Mouse (Mus musculus): ENCODE results near the gene Spata13. TPM values are rescaled to one million over a fixed set of nuclear protein-coding genes. Genes with fewer than 3 reads are reported as not detected.

Gene Spata13
- polyA plus RNA-seq, 1 experiment from 2014 or later, result 14.7 TPM

GRCm38 (mm10) chr14:60779198-60779597 is 145.4 kb downstream of the Spata13 start:
- no peaks in the 10 kb centered on the region for H3K4me1 ChIP-seq (ENCODE audit: control insufficient read depth, insufficient read depth, low read length)
- DNase-seq (ENCODE audit: low spot score), result no peak
- no peak for ATAC-seq (ENCODE audit: low read depth)
- no peaks in the 10 kb centered on the region for H3K36me3 ChIP-seq (ENCODE audit: control insufficient read depth, insufficient read depth, low read length)
- no peaks in the 10 kb centered on the region for H3K27me3 ChIP-seq (replicated peaks; ENCODE audit: control insufficient read depth, insufficient read depth, low read length)
- no peak overlapping the region for H3K27ac ChIP-seq (replicated peaks; ENCODE audit: low read depth, low read length)
- 91% methylated on average over 7 of the region's 7 CpGs for WGBS
- no peak overlapping the region for H3K9ac ChIP-seq (ENCODE audit: low read depth, low read length)
- no peak overlapping the region for H3K4me2 ChIP-seq (ENCODE audit: low read depth, low read length)
- no peaks in the 10 kb centered on the region for H3K9me3 ChIP-seq (ENCODE audit: control insufficient read depth, low read length)
- no peak overlapping the region for H3K4me3 ChIP-seq (ENCODE audit: low read depth, low read length)

- H3K4me3 ChIP-seq (ENCODE audit: low read depth, low read length), result no peak overlapping the region
- no peak overlapping the region for H3K4me2 ChIP-seq (ENCODE audit: low read depth, low read length)
- H3K9me3 ChIP-seq (ENCODE audit: control insufficient read depth, low read length), result no peaks in the 10 kb centered on the region
- no peak overlapping the region for H3K9ac ChIP-seq (ENCODE audit: low read depth, low read length)
- no peak overlapping the region for H3K27ac ChIP-seq (replicated peaks; ENCODE audit: low read depth, low read length)
- H3K27me3 ChIP-seq (replicated peaks; ENCODE audit: control insufficient read depth, insufficient read depth, low read length), result no peaks in the 10 kb centered on the region
- DNase-seq (ENCODE audit: low spot score), result no peak
- peaks cover 4% of the 10 kb centered on the region for H3K4me1 ChIP-seq (ENCODE audit: control insufficient read depth, insufficient read depth, low read length)
- ATAC-seq (ENCODE audit: low read depth), result no peak
- 40% methylated on average over 7 of the region's 7 CpGs for WGBS
- no peaks in the 10 kb centered on the region for H3K36me3 ChIP-seq (ENCODE audit: control insufficient read depth, insufficient read depth, low read length)
Observed at GRCm38 (mm10) chr14:60782121-60782656, 148.4 kb downstream of the Spata13 start.

- no peak for ATAC-seq (ENCODE audit: low read depth)
- peaks cover 5% of the 10 kb centered on the region for H3K36me3 ChIP-seq (ENCODE audit: control insufficient read depth, insufficient read depth, low read length)
- H3K4me2 ChIP-seq (ENCODE audit: low read depth, low read length), result no peak overlapping the region
- DNase-seq (ENCODE audit: low spot score), result no peak
- H3K9ac ChIP-seq (ENCODE audit: low read depth, low read length), result 0 out of 2 replicates have a peak overlapping the region, but pooled peaks have one; percentile 6
- peaks cover 4% of the 10 kb centered on the region for H3K4me1 ChIP-seq (ENCODE audit: control insufficient read depth, insufficient read depth, low read length)
- no peak overlapping the region for H3K4me3 ChIP-seq (ENCODE audit: low read depth, low read length)
- H3K9me3 ChIP-seq (ENCODE audit: control insufficient read depth, low read length), result no peaks in the 10 kb centered on the region
- H3K27me3 ChIP-seq (replicated peaks; ENCODE audit: control insufficient read depth, insufficient read depth, low read length), result no peaks in the 10 kb centered on the region
- 39% methylated on average over 8 of the region's 8 CpGs for WGBS
- H3K27ac ChIP-seq (replicated peaks; ENCODE audit: low read depth, low read length), result no peak overlapping the region
Observed at GRCm38 (mm10) chr14:60783196-60783595, 149.4 kb downstream of the Spata13 start.

- peaks cover 4% of the 10 kb centered on the region for H3K4me1 ChIP-seq (ENCODE audit: control insufficient read depth, insufficient read depth, low read length)
- H3K4me3 ChIP-seq (ENCODE audit: low read depth, low read length), result peak within 1 kb of the TSS; percentile 78
- no peaks in the 10 kb centered on the region for H3K9me3 ChIP-seq (ENCODE audit: control insufficient read depth, low read length)
- H3K27me3 ChIP-seq (replicated peaks; ENCODE audit: control insufficient read depth, insufficient read depth, low read length), result no peaks in the 10 kb centered on the region
- DNase-seq (ENCODE audit: low spot score), result peak; percentile 96
- H3K27ac ChIP-seq (replicated peaks; ENCODE audit: low read depth, low read length), result no peak within 1 kb of the TSS
- ATAC-seq (ENCODE audit: low read depth), result peak; percentile 96
- peak within 1 kb of the TSS; percentile 79 for H3K4me2 ChIP-seq (ENCODE audit: low read depth, low read length)
- peak within 1 kb of the TSS; percentile 82 for H3K9ac ChIP-seq (ENCODE audit: low read depth, low read length)
- WGBS, result 2% methylated on average over 44 of the region's 61 CpGs
- H3K36me3 ChIP-seq (ENCODE audit: control insufficient read depth, insufficient read depth, low read length), result peaks cover 9% of the 10 kb centered on the region
Observed at GRCm38 (mm10) chr14:60784427-60785315, 150.9 kb downstream of the Spata13 start, which contains the start of gene Mipep. TSS of gene Mipep (plus strand) at chr14:60784573.

GRCm38 (mm10) chr14:60790103-60790502 is 156.3 kb downstream of the Spata13 start:
- 46% methylated on average over 3 of the region's 3 CpGs for WGBS
- peaks cover 25% of the 10 kb centered on the region for H3K36me3 ChIP-seq (ENCODE audit: control insufficient read depth, insufficient read depth, low read length)
- no peaks in the 10 kb centered on the region for H3K27me3 ChIP-seq (replicated peaks; ENCODE audit: control insufficient read depth, insufficient read depth, low read length)
- H3K4me3 ChIP-seq (ENCODE audit: low read depth, low read length), result no peak overlapping the region
- no peaks in the 10 kb centered on the region for H3K9me3 ChIP-seq (ENCODE audit: control insufficient read depth, low read length)
- H3K4me1 ChIP-seq (ENCODE audit: control insufficient read depth, insufficient read depth, low read length), result peaks cover 3% of the 10 kb centered on the region
- H3K9ac ChIP-seq (ENCODE audit: low read depth, low read length), result no peak overlapping the region
- no peak overlapping the region for H3K27ac ChIP-seq (replicated peaks; ENCODE audit: low read depth, low read length)
- ATAC-seq (ENCODE audit: low read depth) (no peak), DNase-seq (ENCODE audit: low spot score) (peak; percentile 42)
- no peak overlapping the region for H3K4me2 ChIP-seq (ENCODE audit: low read depth, low read length)

- Histone ChIP-seq H3K4me3 (ENCODE audit: low read depth, low read length) (no peak overlapping the region), H3K4me2 (ENCODE audit: low read depth, low read length) (no peak overlapping the region), H3K9me3 (ENCODE audit: control insufficient read depth, low read length) (no peaks in the 10 kb centered on the region), H3K27ac (replicated peaks; ENCODE audit: low read depth, low read length) (no peak overlapping the region), H3K36me3 (ENCODE audit: control insufficient read depth, insufficient read depth, low read length) (peaks cover 27% of the 10 kb centered on the region), H3K9ac (ENCODE audit: low read depth, low read length) (no peak overlapping the region), H3K27me3 (replicated peaks; ENCODE audit: control insufficient read depth, insufficient read depth, low read length) (no peaks in the 10 kb centered on the region), H3K4me1 (ENCODE audit: control insufficient read depth, insufficient read depth, low read length) (no peaks in the 10 kb centered on the region)
- DNase-seq (ENCODE audit: low spot score) (no peak), ATAC-seq (ENCODE audit: low read depth) (no peak)
- 88% methylated on average over 4 of the region's 4 CpGs for WGBS
Observed at GRCm38 (mm10) chr14:60796600-60797322, 163.0 kb downstream of the Spata13 start.

GRCm38 (mm10) chr14:60797596-60797995 is 163.8 kb downstream of the Spata13 start:
- WGBS, result 89% methylated on average over 5 of the region's 5 CpGs
- Histone ChIP-seq H3K27me3 (replicated peaks; ENCODE audit: control insufficient read depth, insufficient read depth, low read length) (no peaks in the 10 kb centered on the region), H3K27ac (replicated peaks; ENCODE audit: low read depth, low read length) (no peak overlapping the region), H3K4me2 (ENCODE audit: low read depth, low read length) (no peak overlapping the region), H3K4me3 (ENCODE audit: low read depth, low read length) (no peak overlapping the region), H3K36me3 (ENCODE audit: control insufficient read depth, insufficient read depth, low read length) (peaks cover 27% of the 10 kb centered on the region), H3K9me3 (ENCODE audit: control insufficient read depth, low read length) (no peaks in the 10 kb centered on the region), H3K9ac (ENCODE audit: low read depth, low read length) (no peak overlapping the region), H3K4me1 (ENCODE audit: control insufficient read depth, insufficient read depth, low read length) (no peaks in the 10 kb centered on the region)
- DNase-seq (ENCODE audit: low spot score) (no peak), ATAC-seq (ENCODE audit: low read depth) (no peak)

GRCm38 (mm10) chr14:60798721-60799120 is 164.9 kb downstream of the Spata13 start:
- 79% methylated on average over 4 of the region's 4 CpGs for WGBS
- ATAC-seq (ENCODE audit: low read depth), result no peak
- Histone ChIP-seq H3K27ac (replicated peaks; ENCODE audit: low read depth, low read length) (no peak overlapping the region), H3K9me3 (ENCODE audit: control insufficient read depth, low read length) (no peaks in the 10 kb centered on the region), H3K4me2 (ENCODE audit: low read depth, low read length) (no peak overlapping the region), H3K4me1 (ENCODE audit: control insufficient read depth, insufficient read depth, low read length) (no peaks in the 10 kb centered on the region), H3K9ac (ENCODE audit: low read depth, low read length) (no peak overlapping the region), H3K27me3 (replicated peaks; ENCODE audit: control insufficient read depth, insufficient read depth, low read length) (no peaks in the 10 kb centered on the region), H3K4me3 (ENCODE audit: low read depth, low read length) (no peak overlapping the region), H3K36me3 (ENCODE audit: control insufficient read depth, insufficient read depth, low read length) (peaks cover 33% of the 10 kb centered on the region)
- DNase-seq (ENCODE audit: low spot score), result no peak

All from embryonic facial prominence, embryonic 14.5 days (tissue).